Mouse (Mus musculus): ENCODE results near the gene Pla2g4b. TPM values are rescaled to one million over a fixed set of nuclear protein-coding genes. Genes with fewer than 3 reads are reported as not detected.

The Pla2g4b gene
- polyA plus RNA-seq, 1 experiment from 2014 or later, result 1.0 TPM

- Histone ChIP-seq H3K4me2 (no peak overlapping the region), H3K9me3 (no peaks in the 10 kb centered on the region), H3K4me3 (no peak overlapping the region), H3K9ac (no peak overlapping the region), H3K4me1 (no peaks in the 10 kb centered on the region), H3K27me3 (no peaks in the 10 kb centered on the region), H3K36me3 (peaks cover 42% of the 10 kb centered on the region), H3K27ac (no peak overlapping the region)
- WGBS, result 64% methylated on average over 12 of the region's 12 CpGs
- ATAC-seq (ENCODE audit: borderline replicate concordance, extremely low read depth, low FRiP score, low TSS enrichment), result no peak; the same call in 1 of the 2 replicates
Observed at GRCm38 (mm10) chr2:120017599-120017998, 15.6 kb upstream of the Pla2g4b start.

GRCm38 (mm10) chr2:120024337-120024736, 8.9 kb upstream of the Pla2g4b start:
- peaks cover 15% of the 10 kb centered on the region for H3K4me1 ChIP-seq
- H3K36me3 ChIP-seq, result peaks cover 47% of the 10 kb centered on the region
- H3K9ac ChIP-seq, result no peak overlapping the region
- H3K9me3 ChIP-seq, result no peaks in the 10 kb centered on the region
- H3K27me3 ChIP-seq, result no peaks in the 10 kb centered on the region
- no peak overlapping the region for H3K4me2 ChIP-seq
- 85% methylated on average over 5 of the region's 5 CpGs for WGBS
- no peak overlapping the region for H3K27ac ChIP-seq
- no peak for ATAC-seq (ENCODE audit: borderline replicate concordance, extremely low read depth, low FRiP score, low TSS enrichment)
- H3K4me3 ChIP-seq, result no peak overlapping the region

GRCm38 (mm10) chr2:120026984-120027949, 6.0 kb upstream of the Pla2g4b start, which contains the start of the genes Jmjd7 and Gm28042:
Jmjd7 (plus strand) TSS chr2:120027483.
Gm28042 (plus strand) TSS chr2:120027493.
- Histone ChIP-seq H3K36me3 (peaks cover 37% of the 10 kb centered on the region), H3K4me3 (peak within 1 kb of the TSS; percentile 82), H3K4me1 (peaks cover 18% of the 10 kb centered on the region), H3K9me3 (no peaks in the 10 kb centered on the region), H3K27me3 (no peaks in the 10 kb centered on the region), H3K9ac (peak within 1 kb of the TSS; percentile 93), H3K27ac (peak within 1 kb of the TSS; percentile 93), H3K4me2 (peak within 1 kb of the TSS; percentile 71)
- WGBS, result 6% methylated on average over 46 of the region's 50 CpGs
- ATAC-seq (ENCODE audit: borderline replicate concordance, extremely low read depth, low FRiP score, low TSS enrichment), result peak; percentile 86

GRCm38 (mm10) chr2:120027950-120028331, 5.3 kb upstream of the Pla2g4b start:
- WGBS, result 42% methylated on average over 3 of the region's 3 CpGs
- peak overlapping the region; percentile 93 for H3K27ac ChIP-seq
- peaks cover 39% of the 10 kb centered on the region for H3K36me3 ChIP-seq
- peaks cover 18% of the 10 kb centered on the region for H3K4me1 ChIP-seq
- peak overlapping the region; percentile 82 for H3K4me3 ChIP-seq
- H3K9ac ChIP-seq, result peak overlapping the region; percentile 93
- peak overlapping the region; percentile 71 for H3K4me2 ChIP-seq
- no peak for ATAC-seq (ENCODE audit: borderline replicate concordance, extremely low read depth, low FRiP score, low TSS enrichment)
- no peaks in the 10 kb centered on the region for H3K9me3 ChIP-seq
- H3K27me3 ChIP-seq, result no peaks in the 10 kb centered on the region

- H3K4me3 ChIP-seq, result no peak overlapping the region
- ATAC-seq (ENCODE audit: borderline replicate concordance, extremely low read depth, low FRiP score, low TSS enrichment), result no peak
- H3K4me1 ChIP-seq, result peaks cover 18% of the 10 kb centered on the region
- H3K9me3 ChIP-seq, result no peaks in the 10 kb centered on the region
- H3K9ac ChIP-seq, result no peak overlapping the region
- H3K4me2 ChIP-seq, result no peak overlapping the region
- H3K27me3 ChIP-seq, result no peaks in the 10 kb centered on the region
- WGBS, result 61% methylated on average over 8 of the region's 8 CpGs
- H3K36me3 ChIP-seq, result peaks cover 25% of the 10 kb centered on the region; the same call in 1 of the 2 replicates
- H3K27ac ChIP-seq, result no peak overlapping the region
Observed at GRCm38 (mm10) chr2:120030380-120030779, 2.8 kb upstream of the Pla2g4b start.

- no peak overlapping the region for H3K4me2 ChIP-seq
- peaks cover 27% of the 10 kb centered on the region; the same call in 1 of the 2 replicates for H3K36me3 ChIP-seq
- 45% methylated on average over 5 of the region's 5 CpGs for WGBS
- H3K4me3 ChIP-seq, result no peak overlapping the region
- ATAC-seq (ENCODE audit: borderline replicate concordance, extremely low read depth, low FRiP score, low TSS enrichment), result no peak
- peaks cover 3% of the 10 kb centered on the region; the same call in 1 of the 2 replicates for H3K4me1 ChIP-seq
- H3K9ac ChIP-seq, result no peak overlapping the region
- H3K27ac ChIP-seq, result no peak overlapping the region
- H3K27me3 ChIP-seq, result no peaks in the 10 kb centered on the region
- no peaks in the 10 kb centered on the region for H3K9me3 ChIP-seq
Observed at GRCm38 (mm10) chr2:120033726-120034125, 509 bp downstream of the Pla2g4b start.

GRCm38 (mm10) chr2:120037744-120038143, 4.5 kb downstream of the Pla2g4b start:
- H3K9me3 ChIP-seq, result no peaks in the 10 kb centered on the region
- H3K36me3 ChIP-seq, result peaks cover 38% of the 10 kb centered on the region; the same call in 1 of the 2 replicates
- no peaks in the 10 kb centered on the region for H3K27me3 ChIP-seq
- WGBS, result 88% methylated on average over 9 of the region's 9 CpGs
- H3K4me3 ChIP-seq, result no peak overlapping the region
- ATAC-seq (ENCODE audit: borderline replicate concordance, extremely low read depth, low FRiP score, low TSS enrichment), result no peak
- H3K4me1 ChIP-seq, result no peaks in the 10 kb centered on the region
- H3K9ac ChIP-seq, result no peak overlapping the region
- H3K4me2 ChIP-seq, result no peak overlapping the region
- H3K27ac ChIP-seq, result no peak overlapping the region

- Histone ChIP-seq H3K4me3 (no peak overlapping the region), H3K4me1 (0 out of 2 replicates have a peak, but pooled peaks cover 8% of the 10 kb centered on the region), H3K4me2 (no peak overlapping the region), H3K9ac (no peak overlapping the region), H3K9me3 (no peaks in the 10 kb centered on the region), H3K27me3 (no peaks in the 10 kb centered on the region), H3K36me3 (peaks cover 30% of the 10 kb centered on the region; the same call in 1 of the 2 replicates), H3K27ac (no peak overlapping the region)
- no peak for ATAC-seq (ENCODE audit: borderline replicate concordance, extremely low read depth, low FRiP score, low TSS enrichment)
- WGBS, result 86% methylated on average over 5 of the region's 5 CpGs
Observed at GRCm38 (mm10) chr2:120040991-120041390, 7.8 kb downstream of the Pla2g4b start.

- H3K4me2 ChIP-seq, result no peak overlapping the region
- H3K4me1 ChIP-seq, result 0 out of 2 replicates have a peak, but pooled peaks cover 8% of the 10 kb centered on the region
- peak; percentile 54; the same call in 1 of the 2 replicates for ATAC-seq (ENCODE audit: borderline replicate concordance, extremely low read depth, low FRiP score, low TSS enrichment)
- no peak overlapping the region for H3K4me3 ChIP-seq
- no peak overlapping the region for H3K9ac ChIP-seq
- H3K9me3 ChIP-seq, result no peaks in the 10 kb centered on the region
- no peaks in the 10 kb centered on the region for H3K27me3 ChIP-seq
- 39% methylated on average over 4 of the region's 4 CpGs for WGBS
- H3K27ac ChIP-seq, result peak overlapping the region; percentile 49
- peaks cover 21% of the 10 kb centered on the region; the same call in 1 of the 2 replicates for H3K36me3 ChIP-seq
Observed at GRCm38 (mm10) chr2:120044101-120044603, 10.9 kb downstream of the Pla2g4b start.

GRCm38 (mm10) chr2:120044676-120045075, 11.5 kb downstream of the Pla2g4b start:
- Histone ChIP-seq H3K36me3 (peaks cover 18% of the 10 kb centered on the region; the same call in 1 of the 2 replicates), H3K27ac (peak overlapping the region; percentile 49), H3K27me3 (no peaks in the 10 kb centered on the region), H3K9ac (no peak overlapping the region), H3K4me2 (no peak overlapping the region), H3K4me1 (0 out of 2 replicates have a peak, but pooled peaks cover 8% of the 10 kb centered on the region), H3K4me3 (no peak overlapping the region), H3K9me3 (no peaks in the 10 kb centered on the region)
- ATAC-seq (ENCODE audit: borderline replicate concordance, extremely low read depth, low FRiP score, low TSS enrichment), result no peak
- 72% methylated on average over 3 of the region's 3 CpGs for WGBS

GRCm38 (mm10) chr2:120046486-120047310, 13.5 kb downstream of the Pla2g4b start:
- H3K9ac ChIP-seq, result no peak overlapping the region
- H3K4me3 ChIP-seq, result no peak overlapping the region
- no peak overlapping the region for H3K27ac ChIP-seq
- no peaks in the 10 kb centered on the region for H3K27me3 ChIP-seq
- H3K9me3 ChIP-seq, result no peaks in the 10 kb centered on the region
- WGBS, result 53% methylated on average over 14 of the region's 14 CpGs
- 0 out of 2 replicates have a peak, but pooled peaks cover 8% of the 10 kb centered on the region for H3K4me1 ChIP-seq
- H3K36me3 ChIP-seq, result 0 out of 2 replicates have a peak, but pooled peaks cover 5% of the 10 kb centered on the region
- ATAC-seq (ENCODE audit: borderline replicate concordance, extremely low read depth, low FRiP score, low TSS enrichment), result no peak
- no peak overlapping the region for H3K4me2 ChIP-seq
